Mouse (Mus musculus) liver, embryonic 18 days (tissue): ENCODE measurements around the gene Asprv1. TPM values are rescaled to one million over a fixed set of nuclear protein-coding genes. Genes with fewer than 3 reads are reported as not detected.

Experiments
- polyA plus RNA-seq: library from polyadenylated mRNA; depleted of rRNA; stranded (reverse); fragments of >200 nt; gene quantifications from 2 replicates; pipeline ENCODE4 v1.2.3, GENCODE M21; 2012; rRNA removed

Gene Asprv1
- polyA plus RNA-seq = 11.0 and 12.9 TPM in 2 replicates

DNA sequence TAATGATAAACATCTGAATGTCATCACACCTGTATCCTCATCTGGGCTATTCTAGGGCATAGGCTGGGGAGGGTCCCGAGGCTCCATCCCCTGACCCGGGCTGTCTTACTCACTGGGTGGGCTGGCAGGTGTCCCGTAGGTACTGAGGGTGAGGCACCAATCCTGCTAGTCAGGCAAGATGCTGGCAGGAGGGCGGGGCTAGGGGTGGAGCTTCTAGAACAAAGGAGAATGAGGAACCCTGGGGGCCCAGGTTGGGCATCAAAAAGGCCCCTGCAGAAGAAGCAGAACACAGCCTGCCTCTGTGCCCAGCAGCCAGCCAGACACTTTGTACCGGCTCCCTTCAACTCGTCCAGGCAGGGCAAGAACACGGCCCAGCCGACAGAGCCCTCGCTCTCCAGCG, at the start of gene Asprv1:
TSS of gene Asprv1 (plus strand) at position 219 of the 400 bp plus-strand sequence.

DNA sequence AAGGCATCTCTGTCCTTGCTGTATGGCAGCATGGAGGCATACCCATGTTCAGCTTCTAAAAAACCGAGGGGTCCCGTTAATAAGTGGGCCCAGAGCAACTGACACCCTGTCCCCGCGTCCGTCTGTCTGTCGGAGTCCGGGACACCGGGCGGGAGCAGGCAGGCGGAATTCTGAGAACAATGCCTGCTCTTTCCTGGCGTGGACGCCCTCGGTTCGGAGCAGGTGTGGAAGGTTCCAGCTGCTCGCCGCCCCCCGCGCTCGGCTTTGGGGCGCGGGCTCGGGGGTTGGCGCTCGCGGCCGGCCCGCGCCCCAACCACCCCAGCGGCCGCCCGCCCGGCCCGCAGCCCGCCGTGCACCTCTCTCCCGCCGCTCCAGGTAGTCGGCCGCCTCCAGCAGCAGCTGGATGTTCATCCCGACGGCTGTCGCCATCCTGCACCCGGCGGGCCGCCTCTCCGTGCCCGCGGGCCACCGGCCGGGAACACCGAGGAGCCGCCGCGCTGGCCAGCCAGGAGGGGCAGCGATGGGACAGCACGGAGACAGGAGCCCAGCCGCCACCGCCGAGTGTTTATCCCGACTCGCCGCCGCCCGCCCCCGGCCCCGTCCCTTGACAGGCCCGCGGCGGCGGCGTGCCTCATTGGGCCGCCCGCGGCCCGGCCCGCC, 40.7 kb downstream of the Asprv1 start, which contains the start of gene Mxd1:
TSS of gene Mxd1 (minus strand) at position 582 of the 660 bp plus-strand sequence.

Other genes starting within 250 kb of the Asprv1 start
- gene Pcyox1, start 231.0 kb upstream of the Asprv1 start, polyA plus RNA-seq = 72.7 and 72.9 TPM in 2 replicates
- gene Tia1, start 223.9 kb upstream of the Asprv1 start, polyA plus RNA-seq = 14.4 and 16.3 TPM in 2 replicates
- gene Gm44790, start 201.5 kb upstream of the Asprv1 start, polyA plus RNA-seq = 0.17 TPM in 1 of 2 replicates, not detected in the other
- gene C87436, start 189.8 kb upstream of the Asprv1 start, polyA plus RNA-seq = 6.4 and 7.0 TPM in 2 replicates
- 99.3 and 102 TPM in 2 replicates for gene Pcbp1, start 101.8 kb upstream of the Asprv1 start, polyA plus RNA-seq
- gene Mxd1, start 41.0 kb downstream of the Asprv1 start, polyA plus RNA-seq = 21.2 and 22.5 TPM in 2 replicates
- 20.3 and 21.0 TPM in 2 replicates for gene Snrnp27, start 56.4 kb downstream of the Asprv1 start, polyA plus RNA-seq
- 4.5 and 5.1 TPM in 2 replicates for gene Gmcl1, start 105.2 kb downstream of the Asprv1 start, polyA plus RNA-seq
- 30.7 and 31.2 TPM in 2 replicates for gene Anxa4, start 165.4 kb downstream of the Asprv1 start, polyA plus RNA-seq
- 2.5 and 2.6 TPM in 2 replicates for gene Aak1, start 221.4 kb downstream of the Asprv1 start, polyA plus RNA-seq